Mouse (Mus musculus) lung, embryonic 16.5 days (tissue): Measurements from ENCODE around the gene Sec16b. TPM values are rescaled to one million over a fixed set of nuclear protein-coding genes. Genes with fewer than 3 reads are reported as not detected.

ENCODE experiments used
- ATAC-seq: fragments of 200-750 bp; cut with Nextera tagmentation; 2 replicates; pipeline ENCODE4 v1.8.0; 2017; ENCODE audit warnings: low read depth, mild to moderate bottlenecking, moderate library complexity
- H3K27ac ChIP-seq: fragments of 300-500 bp; sonication (generic); 2 replicates; pipeline ENCODE4 v1.5.1; 2014; ENCODE audit warnings: mild to moderate bottlenecking, control low read depth, low read length
- H3K27me3 ChIP-seq: fragments of 300-500 bp; sonication (generic); 2 replicates; pipeline ENCODE4 v1.6.1; 2014; ENCODE audit warnings: low read depth, low read length, mixed read lengths; ENCODE audit not compliant: control insufficient read depth, insufficient read depth
- H3K36me3 ChIP-seq: fragments of 300-500 bp; sonication (generic); 2 replicates; pipeline ENCODE4 v1.6.1; 2014; ENCODE audit warnings: low read length; ENCODE audit not compliant: control insufficient read depth, insufficient read depth
- H3K4me1 ChIP-seq: fragments of 300-500 bp; sonication (generic); replicated peaks from 2 replicates; pipeline ENCODE4 v1.6.1; 2014; ENCODE audit warnings: low read length, mixed read lengths; ENCODE audit not compliant: control insufficient read depth, insufficient read depth
- H3K4me2 ChIP-seq: fragments of 300-500 bp; sonication (generic); 2 replicates; pipeline ENCODE4 v1.6.1; 2014; ENCODE audit warnings: low read depth, low read length, control low read depth
- H3K4me3 ChIP-seq: fragments of 300-500 bp; sonication (generic); 2 replicates; pipeline ENCODE4 v1.5.1; 2014; ENCODE audit warnings: mild to moderate bottlenecking, low read length, control low read depth
- H3K9ac ChIP-seq: fragments of 300-500 bp; sonication (generic); 2 replicates; pipeline ENCODE4 v1.6.1; 2014; ENCODE audit warnings: low read length, control low read depth
- H3K9me3 ChIP-seq: fragments of 300-500 bp; sonication (generic); 2 replicates; pipeline ENCODE4 v1.6.1; 2016; ENCODE audit warnings: low read length; ENCODE audit not compliant: control insufficient read depth
- WGBS: fragments of 180-500 bp; shearing (Covaris S2); extraction: QIAGEN DNeasy Blood & Tissue Kit; methylation state at CpG from one replicate; pipeline ENCODE4 v1.1.7; 2014; 5-methylcytosine and 5-hydroxymethylcytosine counted together
- polyA plus RNA-seq: library from polyadenylated mRNA; unstranded; fragments of >200 nt; fragmentation: Nextera tagmentation; extraction: Ambion mirVana; gene quantifications from 2 replicates; pipeline ENCODE4 v1.2.1, GENCODE M21; 2015

Sec16b gene
- polyA plus RNA-seq, 1 experiment from 2014 or later, result 3.0 TPM

DNA sequence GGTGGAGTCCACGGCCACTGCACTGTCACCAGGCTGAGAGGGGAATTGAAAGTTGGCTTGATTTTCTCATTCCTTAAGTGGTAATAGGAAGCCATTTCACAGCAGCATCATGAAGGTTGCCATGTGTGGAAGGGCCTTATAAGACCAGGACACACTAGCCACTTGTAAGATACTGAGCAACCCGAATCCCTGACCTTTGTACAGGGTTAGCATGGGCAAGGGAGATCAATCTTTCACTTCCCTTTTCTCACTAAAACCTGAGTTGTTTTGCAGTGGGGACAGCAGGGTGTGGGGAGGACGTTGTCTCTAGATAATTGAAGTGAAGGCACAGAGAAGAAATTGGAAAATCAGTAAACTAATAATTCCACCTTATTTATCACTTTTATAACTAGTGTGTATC, 43.2 kb downstream of the Sec16b start:
- H3K4me1 ChIP-seq, result peaks cover 2% of the 10 kb centered on the region; the same call in 1 of the 2 replicates
- no peaks in the 10 kb centered on the region for H3K9me3 ChIP-seq
- ATAC-seq, result no peak
- H3K27ac ChIP-seq, result no peak overlapping the region
- no peak overlapping the region for H3K4me2 ChIP-seq
- no peak overlapping the region for H3K4me3 ChIP-seq
- no peaks in the 10 kb centered on the region for H3K27me3 ChIP-seq
- H3K9ac ChIP-seq, result no peak overlapping the region
- H3K36me3 ChIP-seq, result no peaks in the 10 kb centered on the region
- 61% methylated on average over 3 of the region's 3 CpGs for WGBS

DNA sequence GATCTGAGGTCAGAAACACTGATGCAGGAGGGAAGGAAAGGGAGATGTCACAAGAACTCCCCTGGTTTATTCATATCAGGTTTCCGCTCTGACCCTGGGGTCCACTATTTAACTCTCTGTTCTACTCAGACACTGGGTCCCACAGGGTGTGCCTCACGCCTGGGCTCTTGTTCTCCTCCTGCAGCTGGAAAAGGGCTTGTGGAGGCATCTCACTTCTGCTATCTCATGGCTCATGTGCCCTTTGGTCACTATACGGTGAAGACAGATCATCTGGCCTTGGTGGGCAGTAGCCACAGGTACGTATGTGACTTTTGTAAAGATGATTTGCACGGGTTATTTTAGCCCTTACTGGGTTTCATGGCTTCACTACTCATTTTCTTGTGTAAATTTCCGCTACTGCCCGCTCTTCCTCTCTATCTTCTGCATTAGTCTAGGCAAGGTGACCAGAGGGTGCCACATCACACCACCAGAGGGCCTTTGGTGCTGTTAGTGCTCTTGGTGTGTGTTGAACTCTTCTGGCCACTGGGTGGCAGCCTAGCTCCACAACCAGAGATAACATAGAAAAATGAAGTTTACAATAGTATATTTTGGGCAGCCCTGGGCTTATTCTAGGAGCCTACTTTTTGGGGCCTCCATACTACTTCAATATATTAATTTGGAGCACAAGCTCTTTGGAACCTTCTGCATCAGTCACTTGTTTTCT, 46.4 kb downstream of the Sec16b start:
- Histone ChIP-seq H3K36me3 (no peaks in the 10 kb centered on the region), H3K27me3 (no peaks in the 10 kb centered on the region), H3K4me2 (no peak overlapping the region), H3K27ac (no peak overlapping the region), H3K4me1 (peaks cover 2% of the 10 kb centered on the region; the same call in 1 of the 2 replicates), H3K4me3 (no peak overlapping the region), H3K9me3 (no peaks in the 10 kb centered on the region), H3K9ac (no peak overlapping the region)
- 56% methylated on average over 7 of the region's 7 CpGs for WGBS
- ATAC-seq, result peak; percentile 62

DNA sequence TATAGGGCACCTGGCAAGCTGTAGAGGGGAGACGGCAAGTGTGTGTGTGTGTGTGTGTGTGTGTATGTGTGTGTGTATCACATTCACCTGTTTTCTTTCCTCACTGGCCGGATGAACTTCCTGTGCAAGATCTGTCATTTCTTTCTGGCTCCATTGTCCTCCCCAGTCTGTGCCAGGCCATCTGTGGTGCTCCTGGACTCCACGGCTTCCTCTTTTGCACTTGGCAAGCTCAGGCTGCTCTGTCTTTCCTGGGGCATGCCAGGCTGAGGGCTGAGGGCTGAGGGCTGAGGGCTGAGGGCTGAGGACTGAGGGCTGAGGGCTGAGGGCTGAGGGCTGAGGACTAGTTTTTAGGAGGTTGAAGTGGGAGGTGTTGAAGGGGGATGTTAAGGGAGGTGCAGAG, 47.6 kb downstream of the Sec16b start:
- Histone ChIP-seq H3K9ac (no peak overlapping the region), H3K4me2 (no peak overlapping the region)

DNA sequence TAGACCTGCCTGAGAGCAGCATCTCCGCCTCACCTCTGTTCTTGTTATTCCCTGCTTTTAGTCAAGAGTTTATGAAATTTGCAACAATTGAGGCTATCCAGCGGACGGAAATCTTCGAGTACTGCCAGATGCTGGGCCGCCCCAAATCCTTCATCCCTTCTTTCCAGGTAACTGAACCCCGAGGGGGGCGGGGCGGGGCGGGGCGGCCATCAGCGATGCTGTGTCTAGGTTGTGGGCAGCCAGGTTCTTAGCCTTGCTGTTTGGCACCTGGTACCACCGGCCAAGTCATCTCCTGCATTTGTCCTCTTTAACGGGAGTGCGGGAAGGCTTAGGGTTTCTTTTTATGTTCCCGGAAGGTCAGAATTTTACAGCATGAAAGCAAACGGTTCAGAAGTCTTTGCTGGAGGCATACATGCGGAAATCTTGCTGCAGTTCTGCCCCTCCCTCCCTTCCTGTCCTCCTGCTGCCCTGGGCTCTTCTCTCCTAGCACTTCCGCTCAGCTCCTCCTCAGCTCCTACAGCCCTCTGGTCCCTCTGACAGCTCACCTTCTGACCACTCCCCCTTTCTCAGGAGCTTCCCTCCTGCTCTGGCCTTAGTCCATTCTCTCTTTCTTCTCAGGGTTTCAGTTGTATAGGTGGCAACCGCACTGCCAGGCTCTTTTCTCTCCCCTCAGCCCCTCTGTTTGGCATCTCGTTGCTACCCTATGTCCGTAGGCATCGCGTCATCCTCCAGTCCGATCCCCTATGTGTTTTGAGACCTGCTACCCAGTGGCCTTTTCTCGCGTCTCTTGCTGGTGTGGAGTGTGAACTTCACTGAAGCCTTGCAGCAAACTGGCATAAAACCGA, 48.4 kb downstream of the Sec16b start:
- no peaks in the 10 kb centered on the region for H3K9me3 ChIP-seq
- H3K4me2 ChIP-seq, result peak overlapping the region; percentile 34
- no peaks in the 10 kb centered on the region for H3K27me3 ChIP-seq
- peak overlapping the region; percentile 31 for H3K4me3 ChIP-seq
- 26% methylated on average over 27 of the region's 27 CpGs for WGBS
- H3K36me3 ChIP-seq, result no peaks in the 10 kb centered on the region
- no peak overlapping the region for H3K9ac ChIP-seq
- H3K4me1 ChIP-seq, result peaks cover 2% of the 10 kb centered on the region; the same call in 1 of the 2 replicates
- ATAC-seq, result 0 out of 2 replicates have a peak, but pooled peaks have one; percentile 16
- no peak overlapping the region for H3K27ac ChIP-seq

More for the DNA sequence above, 47.6 kb downstream of the Sec16b start:
- Histone ChIP-seq H3K9me3 (no peaks in the 10 kb centered on the region), H3K36me3 (no peaks in the 10 kb centered on the region), H3K27ac (no peak overlapping the region), H3K4me1 (peaks cover 2% of the 10 kb centered on the region; the same call in 1 of the 2 replicates), H3K27me3 (no peaks in the 10 kb centered on the region), H3K4me3 (no peak overlapping the region)
- peak; percentile 57; the same call in 1 of the 2 replicates for ATAC-seq
- 49% methylated on average over 3 of the region's 3 CpGs for whole genome bisulfite sequencing

DNA sequence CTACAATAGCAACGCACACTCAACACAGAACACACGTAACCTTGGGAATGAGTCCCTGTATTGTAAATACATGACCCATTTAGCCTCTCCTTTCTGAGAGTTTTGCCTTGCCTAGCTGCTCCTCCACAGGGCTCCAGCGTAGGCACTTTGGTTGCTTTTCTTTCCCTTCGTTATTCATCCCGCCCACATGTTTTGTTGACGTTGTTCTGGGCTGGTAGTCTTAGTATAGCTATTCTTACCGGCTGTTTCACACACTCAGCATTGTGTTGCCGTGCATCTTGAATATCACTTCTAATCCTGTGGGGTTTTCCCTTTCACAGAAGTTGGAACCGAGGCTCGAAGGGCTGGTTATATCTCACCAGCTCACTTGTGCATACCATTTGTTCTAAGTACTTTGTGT, 49.2 kb downstream of the Sec16b start:
- no peak overlapping the region for H3K4me3 ChIP-seq
- 80% methylated on average over 10 of the region's 10 CpGs for WGBS
- no peak overlapping the region for H3K4me2 ChIP-seq
- no peaks in the 10 kb centered on the region for H3K27me3 ChIP-seq
- no peaks in the 10 kb centered on the region for H3K36me3 ChIP-seq
- no peaks in the 10 kb centered on the region for H3K9me3 ChIP-seq
- H3K27ac ChIP-seq, result no peak overlapping the region
- no peak for ATAC-seq
- no peak overlapping the region for H3K9ac ChIP-seq
- H3K4me1 ChIP-seq, result peaks cover 2% of the 10 kb centered on the region; the same call in 1 of the 2 replicates

DNA sequence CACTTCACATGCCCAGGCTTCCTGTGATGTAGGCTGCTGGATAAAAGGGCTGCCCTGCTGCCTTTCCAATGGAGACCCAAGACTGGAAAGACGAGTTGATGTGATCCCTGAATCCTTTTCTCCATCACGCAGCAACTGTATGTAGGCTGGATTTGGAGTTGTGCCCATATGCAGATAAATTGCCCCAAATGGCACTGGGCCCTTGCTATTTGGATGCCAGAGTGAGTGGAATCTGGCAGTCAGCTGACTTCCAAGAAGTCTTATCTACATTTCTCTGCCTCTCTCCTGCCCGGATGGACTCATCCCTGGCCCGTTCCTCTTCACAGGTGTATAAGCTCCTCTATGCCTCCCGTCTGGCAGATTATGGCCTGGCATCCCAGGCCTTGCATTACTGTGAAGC, 49.9 kb downstream of the Sec16b start:
- WGBS, result 66% methylated on average over 5 of the region's 5 CpGs
- Histone ChIP-seq H3K4me1 (peaks cover 2% of the 10 kb centered on the region; the same call in 1 of the 2 replicates), H3K27me3 (no peaks in the 10 kb centered on the region), H3K9me3 (no peaks in the 10 kb centered on the region), H3K4me2 (no peak overlapping the region), H3K4me3 (no peak overlapping the region), H3K9ac (no peak overlapping the region), H3K27ac (no peak overlapping the region), H3K36me3 (no peaks in the 10 kb centered on the region)
- no peak for ATAC-seq

DNA sequence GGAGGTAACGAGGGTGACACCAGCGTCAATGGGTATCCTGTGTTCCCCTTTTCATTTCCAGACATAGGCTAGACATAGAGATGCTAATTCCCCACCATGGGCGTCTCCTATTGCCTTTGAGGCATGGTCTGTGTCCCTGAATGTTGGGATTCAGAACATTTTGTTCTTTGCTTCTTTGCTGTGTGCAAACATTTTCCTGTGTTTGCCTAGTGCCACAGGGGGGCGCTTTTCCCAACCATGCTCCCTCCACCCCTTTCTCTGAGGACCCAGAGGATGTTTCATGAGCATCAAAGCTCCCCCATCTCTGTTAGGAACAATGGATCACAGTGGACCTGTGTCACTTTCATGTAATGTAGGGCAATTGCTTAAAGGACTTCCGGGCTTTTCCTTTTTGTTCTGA, 51.6 kb downstream of the Sec16b start:
- 63% methylated on average over 5 of the region's 5 CpGs for WGBS
- Histone ChIP-seq H3K4me2 (no peak overlapping the region), H3K36me3 (no peaks in the 10 kb centered on the region), H3K4me1 (peaks cover 2% of the 10 kb centered on the region; the same call in 1 of the 2 replicates), H3K4me3 (no peak overlapping the region), H3K27ac (no peak overlapping the region), H3K9ac (no peak overlapping the region), H3K9me3 (no peaks in the 10 kb centered on the region), H3K27me3 (no peaks in the 10 kb centered on the region)
- ATAC-seq, result no peak

DNA sequence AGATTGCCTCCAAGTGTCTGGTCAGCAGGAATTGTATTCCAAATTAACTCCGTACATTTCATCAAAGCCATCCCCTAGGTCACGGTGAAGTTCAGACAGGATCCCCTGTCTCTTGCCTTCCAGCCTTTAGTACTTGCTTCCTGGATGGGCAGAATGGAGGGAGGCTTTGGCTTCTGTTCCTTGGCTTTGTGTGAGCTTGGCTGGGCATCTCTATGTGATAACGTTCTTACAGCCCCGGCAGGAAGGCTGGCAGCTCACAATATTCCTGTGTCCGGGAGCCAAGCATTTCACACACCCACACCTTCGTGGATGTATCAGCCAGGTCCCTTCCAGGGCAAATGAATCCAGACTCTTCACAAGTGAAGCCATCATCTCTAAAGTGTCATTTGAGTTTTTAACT, 53.5 kb downstream of the Sec16b start:
- no peaks in the 10 kb centered on the region for H3K9me3 ChIP-seq
- WGBS, result 71% methylated on average over 6 of the region's 6 CpGs
- H3K27me3 ChIP-seq, result no peaks in the 10 kb centered on the region
- H3K36me3 ChIP-seq, result no peaks in the 10 kb centered on the region
- no peak for ATAC-seq
- H3K4me3 ChIP-seq, result no peak overlapping the region
- H3K4me2 ChIP-seq, result no peak overlapping the region
- no peak overlapping the region for H3K27ac ChIP-seq
- no peak overlapping the region for H3K9ac ChIP-seq
- no peaks in the 10 kb centered on the region for H3K4me1 ChIP-seq

DNA sequence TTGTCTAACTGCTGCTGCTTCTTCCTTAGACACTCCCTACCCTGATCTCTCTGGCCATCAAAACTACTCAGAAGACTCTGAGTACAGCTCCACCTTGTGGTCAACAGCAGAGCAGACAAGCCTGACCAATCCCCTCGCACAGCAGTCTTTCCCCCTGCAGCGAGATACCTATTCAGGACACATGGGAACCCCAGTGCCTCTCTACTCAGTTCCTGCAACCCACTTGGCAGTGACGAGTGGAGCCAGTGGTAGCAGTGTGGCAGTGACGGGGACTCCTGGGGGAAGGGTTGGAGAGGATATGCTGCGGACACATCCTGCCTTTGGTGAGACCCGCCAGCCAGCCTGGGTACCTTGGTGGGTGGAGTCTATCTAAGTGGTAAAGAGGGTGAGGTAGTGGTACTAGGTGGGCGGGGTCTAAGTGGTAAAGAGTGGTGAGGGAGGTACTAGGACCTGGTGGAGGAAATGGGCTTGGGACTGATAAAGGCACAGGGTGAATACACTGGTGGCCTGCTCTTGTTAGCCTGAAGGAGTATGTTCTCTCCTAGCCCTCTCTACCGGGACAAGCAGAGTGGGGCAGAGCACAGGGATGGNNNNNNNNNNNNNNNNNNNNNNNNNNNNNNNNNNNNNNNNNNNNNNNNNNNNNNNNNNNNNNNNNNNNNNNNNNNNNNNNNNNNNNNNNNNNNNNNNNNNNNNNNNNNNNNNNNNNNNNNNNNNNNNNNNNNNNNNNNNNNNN, 54.3 kb downstream of the Sec16b start:
- Histone ChIP-seq H3K27me3 (no peaks in the 10 kb centered on the region), H3K36me3 (no peaks in the 10 kb centered on the region), H3K27ac (no peak overlapping the region), H3K9me3 (no peaks in the 10 kb centered on the region), H3K4me2 (no peak overlapping the region), H3K4me3 (no peak overlapping the region), H3K4me1 (no peaks in the 10 kb centered on the region), H3K9ac (no peak overlapping the region)
- ATAC-seq, result peak; percentile 51
- 18% methylated on average over 8 of the region's 8 CpGs for WGBS
